Mouse (Mus musculus) midbrain, embryonic 12.5 days (tissue): Measurements from ENCODE around the gene Carm1. TPM values are rescaled to one million over a fixed set of nuclear protein-coding genes. Genes with fewer than 3 reads are reported as not detected.
"Not testable (repeated sequence)": the region's sequence is repeated elsewhere in the genome, so short reads cannot be mapped to it uniquely, and the experiment has no call there.

Experiments
- ATAC-seq: fragments of 200-750 bp; cut with Nextera tagmentation; 2 replicates; pipeline ENCODE4 v1.8.0; 2017; ENCODE audit warnings: low read depth, moderate TSS enrichment, moderate library complexity; ENCODE audit not compliant: low FRiP score
- H3K27ac ChIP-seq: fragments of 300-500 bp; sonication (generic); replicated peaks from 2 replicates; pipeline ENCODE4 v1.5.1; 2016; ENCODE audit warnings: mild to moderate bottlenecking
- H3K27me3 ChIP-seq: fragments of 300-500 bp; sonication (generic); 2 replicates; pipeline ENCODE4 v1.6.1; 2016; ENCODE audit warnings: mild to moderate bottlenecking
- H3K36me3 ChIP-seq: fragments of 300-500 bp; sonication (generic); 2 replicates; pipeline ENCODE4 v1.6.1; 2016
- H3K4me1 ChIP-seq: fragments of 300-500 bp; sonication (generic); 2 replicates; pipeline ENCODE4 v1.6.1; 2016
- H3K4me2 ChIP-seq: fragments of 300-500 bp; sonication (generic); replicated peaks from 2 replicates; pipeline ENCODE4 v1.6.1; 2016; ENCODE audit warnings: mild to moderate bottlenecking, moderate library complexity
- H3K4me3 ChIP-seq: fragments of 300-500 bp; sonication (generic); 2 replicates; pipeline ENCODE4 v1.5.1; 2016; ENCODE audit warnings: mild to moderate bottlenecking
- H3K9ac ChIP-seq: fragments of 300-500 bp; sonication (generic); replicated peaks from 2 replicates; pipeline ENCODE4 v1.6.1; 2016; ENCODE audit warnings: mild to moderate bottlenecking, moderate library complexity
- H3K9me3 ChIP-seq: fragments of 300-500 bp; sonication (generic); 2 replicates; pipeline ENCODE4 v1.6.1; 2016; ENCODE audit warnings: mild to moderate bottlenecking
- WGBS: fragments of 180-500 bp; shearing (Covaris S2); methylation state at CpG from one replicate; pipeline ENCODE4 v1.1.7; 2016; 5-methylcytosine and 5-hydroxymethylcytosine counted together
- polyA plus RNA-seq: library from polyadenylated mRNA; unstranded; fragments of >200 nt; fragmentation: Nextera tagmentation; extraction: Ambion mirVana; gene quantifications from 2 replicates; pipeline ENCODE4 v1.2.1, GENCODE M21; 2016

Gene Carm1
- polyA plus RNA-seq, 1 experiment from 2014 or later = 65.6 TPM

DNA sequence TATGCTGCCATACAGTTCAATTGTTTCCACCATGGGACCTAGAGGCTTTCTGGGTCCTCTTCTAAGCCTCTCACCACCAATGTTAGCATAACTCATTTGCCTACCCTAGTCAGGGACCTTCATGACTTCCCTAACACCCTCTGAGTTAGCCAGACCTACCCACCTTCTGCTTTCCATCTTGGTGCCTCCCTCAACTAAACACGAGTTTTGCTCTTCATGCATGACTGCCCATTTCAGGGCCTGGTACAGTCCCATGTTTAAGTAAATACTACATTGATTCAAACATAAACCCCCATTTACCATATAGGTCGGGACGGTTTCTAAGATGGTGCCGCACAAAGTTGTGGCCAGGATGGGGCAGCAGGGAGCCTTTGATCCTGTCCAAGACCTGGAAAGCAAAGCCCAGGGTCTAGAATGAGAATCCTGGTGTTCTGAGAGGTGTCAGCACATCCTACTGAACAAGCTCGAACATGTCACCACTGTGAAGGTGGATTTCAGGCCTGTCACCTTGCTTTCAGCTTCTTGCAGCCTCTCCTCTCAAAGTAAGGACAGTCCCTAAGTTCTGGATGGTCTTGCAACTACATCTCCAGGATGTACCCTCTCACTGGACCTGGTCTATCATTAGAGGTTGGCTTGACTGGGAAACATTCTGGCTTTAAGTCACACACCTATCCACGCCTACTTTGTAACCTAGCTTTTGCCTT, 44.6 kb downstream of the Carm1 start:
- Histone ChIP-seq H3K4me3 (no peak overlapping the region), H3K27ac (no peak overlapping the region), H3K36me3 (peaks cover 48% of the 10 kb centered on the region), H3K9me3 (no peaks in the 10 kb centered on the region), H3K4me2 (peak overlapping the region; percentile 98; the same call in 1 of the 2 replicates), H3K27me3 (no peaks in the 10 kb centered on the region), H3K4me1 (peaks cover 31% of the 10 kb centered on the region), H3K9ac (no peak overlapping the region)
- 85% methylated on average over 6 of the region's 6 CpGs for WGBS
- ATAC-seq = no peak

DNA sequence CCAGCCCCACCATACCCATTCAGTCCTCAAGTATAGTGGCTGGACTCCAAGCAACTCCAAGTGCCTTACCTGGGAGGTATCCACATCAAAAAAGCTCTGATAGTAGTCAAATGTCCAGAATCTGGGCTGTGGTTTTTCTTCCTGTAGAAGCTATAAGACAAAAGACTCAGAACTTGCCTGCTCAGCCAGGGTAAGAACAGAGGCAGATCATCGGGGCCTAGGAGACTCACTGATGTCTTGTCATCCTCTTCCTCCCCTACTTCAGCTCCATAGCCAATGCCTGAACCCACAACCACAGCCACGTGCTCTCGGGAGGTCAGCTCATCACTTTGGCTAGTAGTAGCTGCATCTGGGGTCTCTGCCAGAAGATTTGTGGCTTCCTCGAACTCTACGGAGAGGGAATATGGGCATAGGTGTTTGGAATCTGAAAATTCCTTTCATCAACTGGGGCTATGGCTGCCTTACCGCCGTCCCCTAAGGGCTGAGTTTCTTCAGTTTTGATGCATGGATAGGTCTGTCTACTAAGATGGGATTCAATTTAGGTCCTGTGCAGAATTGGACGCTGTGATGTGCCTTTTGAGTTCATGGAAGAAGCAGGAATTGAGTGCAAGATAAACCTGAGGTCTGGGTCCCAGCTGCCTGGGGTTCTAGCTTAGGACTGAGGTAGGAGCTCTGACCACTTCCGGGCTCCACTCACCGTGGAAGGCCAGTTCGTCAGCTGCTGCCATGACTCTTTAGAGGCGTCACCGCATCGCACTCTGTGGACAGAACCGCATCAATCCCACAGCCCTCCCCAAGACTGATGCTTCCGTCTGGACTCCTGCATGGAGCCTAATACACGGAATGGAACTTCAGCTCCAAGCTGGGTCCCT, 45.4 kb downstream of the Carm1 start:
- Histone ChIP-seq H3K4me1 (peaks cover 31% of the 10 kb centered on the region), H3K27me3 (no peaks in the 10 kb centered on the region), H3K9me3 (no peaks in the 10 kb centered on the region), H3K27ac (peak overlapping the region; percentile 83), H3K4me3 (peak overlapping the region; percentile 99), H3K36me3 (peaks cover 42% of the 10 kb centered on the region), H3K4me2 (peak overlapping the region; percentile 98), H3K9ac (peak overlapping the region; percentile 92; the same call in 1 of the 2 replicates)
- ATAC-seq = peak; percentile 74; the same call in 1 of the 2 replicates
- 25% methylated on average over 17 of the region's 17 CpGs for WGBS

DNA sequence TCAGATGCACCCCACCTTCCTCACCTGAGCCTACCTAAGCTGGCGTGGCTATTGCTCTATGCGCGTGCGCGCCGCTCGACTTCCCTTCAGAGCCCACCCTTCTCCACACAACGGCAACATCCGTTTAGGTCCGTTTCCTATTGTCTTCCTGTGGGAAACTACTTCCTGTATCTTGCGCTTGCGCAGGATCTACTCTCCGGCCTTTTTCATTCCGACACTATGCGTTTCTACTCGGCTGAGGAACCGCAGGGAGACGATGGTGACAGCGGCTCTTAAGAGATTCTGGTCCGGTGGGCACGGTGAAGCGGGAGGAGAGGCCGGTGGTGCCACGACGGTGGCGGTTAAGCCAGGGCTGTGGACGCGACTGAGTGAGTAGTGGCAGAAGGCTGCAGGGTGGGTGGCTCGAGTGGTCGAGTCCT, 46.0 kb downstream of the Carm1 start, which contains the start of the genes Timm29 and Yipf2:
Gene Timm29 (plus strand): TSS at position 20 of the 419 bp plus-strand sequence.
Gene Yipf2 (minus strand): TSS at position 126 of the 419 bp plus-strand sequence.
- H3K4me1 ChIP-seq = peaks cover 31% of the 10 kb centered on the region
- H3K4me3 ChIP-seq = peak within 1 kb of the TSS; percentile 99
- peak within 1 kb of the TSS; percentile 98 for H3K4me2 ChIP-seq
- peak within 1 kb of the TSS; percentile 92 for H3K9ac ChIP-seq
- peak; percentile 90 for ATAC-seq
- peaks cover 36% of the 10 kb centered on the region for H3K36me3 ChIP-seq
- H3K9me3 ChIP-seq = no peaks in the 10 kb centered on the region
- WGBS = under 1% methylated on average over 30 of the region's 30 CpGs
- H3K27ac ChIP-seq = peak within 1 kb of the TSS; percentile 83
- no peaks in the 10 kb centered on the region for H3K27me3 ChIP-seq

DNA sequence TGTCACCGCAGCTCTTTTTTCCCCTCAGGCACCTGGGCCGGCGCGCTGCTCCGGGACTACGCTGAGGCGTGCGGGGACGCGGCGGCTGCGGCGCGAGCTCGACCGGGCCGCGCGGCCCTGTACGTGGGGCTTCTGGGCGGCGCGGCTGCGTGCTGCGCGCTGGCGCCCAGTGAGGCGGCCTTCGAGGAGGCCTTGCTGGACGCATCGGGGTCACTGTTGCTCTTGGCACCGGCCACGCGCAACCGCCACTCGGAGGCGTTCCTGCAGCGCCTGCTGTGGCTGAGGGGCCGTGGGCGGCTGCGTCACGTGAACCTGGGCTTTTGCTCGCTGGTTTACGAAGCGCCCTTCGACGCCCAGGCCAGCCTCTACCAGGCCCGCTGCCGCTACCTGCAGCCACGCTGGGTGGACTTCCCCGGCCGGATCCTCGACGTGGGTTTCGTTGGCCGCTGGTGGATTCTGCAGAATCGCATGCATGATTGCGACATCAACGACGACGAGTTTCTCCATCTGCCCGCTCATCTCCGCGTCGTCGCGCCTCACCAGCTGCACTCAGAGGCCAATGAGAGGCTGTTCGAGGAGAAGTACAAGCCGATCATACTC, 46.5 kb downstream of the Carm1 start:
- Histone ChIP-seq H3K4me2 (peak overlapping the region; percentile 98), H3K4me1 (peaks cover 31% of the 10 kb centered on the region), H3K9ac (peak overlapping the region; percentile 92), H3K4me3 (peak overlapping the region; percentile 99), H3K9me3 (no peaks in the 10 kb centered on the region), H3K36me3 (peaks cover 31% of the 10 kb centered on the region), H3K27ac (peak overlapping the region; percentile 83), H3K27me3 (no peaks in the 10 kb centered on the region)
- no peak for ATAC-seq
- WGBS = 3% methylated on average over 54 of the region's 69 CpGs

DNA sequence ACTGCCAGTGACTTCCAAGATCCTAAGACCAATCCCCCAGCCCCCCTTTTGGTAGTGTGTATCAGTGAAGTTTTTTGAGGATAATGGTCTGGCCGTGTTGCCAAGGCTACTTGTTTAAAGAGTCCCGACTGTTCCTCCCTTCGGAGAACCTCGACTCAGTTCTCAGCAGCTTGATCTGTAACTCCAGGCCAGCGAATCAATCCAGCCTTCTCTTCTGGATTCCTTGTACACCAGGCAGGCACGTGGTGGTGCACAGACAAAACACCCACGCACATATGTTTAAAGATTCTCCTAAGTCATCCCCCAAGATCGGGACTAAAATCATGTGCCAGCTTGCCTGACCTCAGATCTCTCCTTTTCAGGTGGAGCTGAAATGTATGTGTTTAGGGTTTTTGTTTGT, 47.7 kb downstream of the Carm1 start:
- Histone ChIP-seq H3K4me1 (peaks cover 31% of the 10 kb centered on the region), H3K4me3 (peak overlapping the region; percentile 99), H3K4me2 (peak overlapping the region; percentile 98), H3K36me3 (peaks cover 20% of the 10 kb centered on the region)
- H3K9me3 ChIP-seq, H3K27ac ChIP-seq, H3K9ac ChIP-seq, H3K27me3 ChIP-seq, ATAC-seq: not testable (repeated sequence)
- 91% methylated on average over 8 of the region's 8 CpGs for WGBS

DNA sequence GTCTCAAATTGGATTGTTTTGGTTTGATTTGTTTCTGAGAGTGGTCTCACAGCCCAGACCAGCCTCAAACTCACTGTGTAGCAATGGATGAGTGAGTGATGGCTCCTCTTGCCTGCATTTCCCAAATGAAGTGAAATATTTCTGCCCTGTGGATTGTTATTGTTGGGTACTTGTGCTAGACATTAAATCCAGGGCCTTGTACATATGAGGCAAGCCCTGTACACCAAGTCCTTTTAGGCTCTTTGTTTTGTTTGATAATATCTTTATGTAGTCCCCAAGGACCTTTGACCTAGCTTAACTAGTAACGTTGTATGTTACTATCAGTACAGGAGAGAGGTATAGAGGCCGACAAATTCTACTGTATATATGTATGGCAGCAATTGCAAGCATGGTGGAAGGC, 48.1 kb downstream of the Carm1 start:
- Histone ChIP-seq H3K4me1 (peaks cover 31% of the 10 kb centered on the region), H3K4me2 (no peak overlapping the region), H3K9me3 (no peaks in the 10 kb centered on the region), H3K27ac (no peak overlapping the region), H3K9ac (no peak overlapping the region), H3K36me3 (peaks cover 16% of the 10 kb centered on the region), H3K27me3 (no peaks in the 10 kb centered on the region), H3K4me3 (no peak overlapping the region)
- WGBS = 92% methylated on average over 2 of the region's 2 CpGs
- ATAC-seq = no peak

DNA sequence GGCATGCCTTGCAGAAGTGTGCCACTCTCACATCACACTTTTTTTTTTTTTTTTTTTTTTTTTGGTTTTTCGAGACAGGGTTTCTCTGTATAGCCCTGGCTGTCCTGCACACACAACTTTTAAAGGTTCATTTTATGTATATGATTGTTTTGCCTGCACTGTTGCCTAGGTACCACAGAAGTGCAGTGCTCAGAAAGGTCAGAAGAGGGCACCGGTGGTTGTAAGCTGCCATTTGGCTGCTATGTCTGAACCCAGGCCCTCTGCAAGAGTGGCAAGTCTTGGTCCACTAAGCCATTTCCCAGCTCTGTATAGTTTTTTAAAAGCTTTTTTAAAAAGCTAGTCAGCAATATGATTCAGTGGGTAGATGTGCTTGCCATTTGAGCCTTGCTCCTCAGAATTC, 51.5 kb downstream of the Carm1 start:
- Histone ChIP-seq H3K4me2 (no peak overlapping the region), H3K9me3 (no peaks in the 10 kb centered on the region), H3K27me3 (no peaks in the 10 kb centered on the region), H3K4me3 (no peak overlapping the region), H3K4me1 (peaks cover 23% of the 10 kb centered on the region), H3K27ac (no peak overlapping the region), H3K9ac (no peak overlapping the region), H3K36me3 (peaks cover 13% of the 10 kb centered on the region; the same call in 1 of the 2 replicates)
- WGBS = 35% methylated on average over 2 of the region's 2 CpGs
- no peak for ATAC-seq

DNA sequence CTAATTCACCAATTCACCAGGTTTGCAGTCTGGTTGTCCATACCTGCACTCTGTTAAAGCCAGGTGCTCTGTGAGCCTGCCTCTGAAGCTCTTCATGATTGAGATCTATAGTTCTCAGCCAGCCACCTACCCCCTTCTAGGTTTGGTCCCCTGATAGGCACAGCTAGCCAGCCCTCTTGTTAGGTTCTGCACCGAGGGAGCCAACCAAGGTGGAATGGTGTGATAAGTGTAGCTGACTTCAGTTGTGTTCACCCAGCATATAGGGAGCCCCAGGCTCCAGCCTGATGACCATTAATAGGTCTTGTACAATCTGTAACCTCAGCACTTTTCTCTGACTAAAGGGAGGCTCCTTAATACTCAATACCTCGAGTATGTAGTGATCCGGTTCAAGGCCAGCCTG, 53.5 kb downstream of the Carm1 start:
- Histone ChIP-seq H3K27me3 (no peaks in the 10 kb centered on the region), H3K36me3 (peaks cover 8% of the 10 kb centered on the region; the same call in 1 of the 2 replicates), H3K9ac (no peak overlapping the region), H3K9me3 (no peaks in the 10 kb centered on the region), H3K4me1 (peaks cover 3% of the 10 kb centered on the region; the same call in 1 of the 2 replicates), H3K4me3 (no peak overlapping the region), H3K27ac (no peak overlapping the region), H3K4me2 (no peak overlapping the region)
- ATAC-seq = no peak
- WGBS = 81% methylated on average over 3 of the region's 3 CpGs

DNA sequence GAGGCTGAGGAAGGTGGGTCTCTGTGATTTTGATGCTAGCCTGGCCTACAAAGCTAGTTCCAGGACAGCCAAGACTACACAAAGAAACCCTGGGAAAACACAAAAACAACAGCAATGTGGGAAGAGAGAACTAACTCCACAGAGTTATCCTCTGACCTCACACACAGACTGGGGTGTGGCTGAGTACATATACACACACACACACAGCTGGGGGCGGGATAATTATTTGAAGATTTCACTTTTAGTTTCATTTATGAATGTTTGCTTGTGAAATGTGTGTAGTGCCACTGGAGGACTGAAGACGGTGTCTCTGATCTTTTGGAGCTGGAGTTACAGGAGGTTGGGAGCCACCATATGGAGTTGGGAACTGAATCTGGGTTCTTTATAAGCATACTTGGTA, 54.4 kb downstream of the Carm1 start:
- H3K9ac ChIP-seq = no peak overlapping the region
- no peak overlapping the region for H3K4me2 ChIP-seq
- H3K4me3 ChIP-seq = no peak overlapping the region
- H3K27ac ChIP-seq = no peak overlapping the region
- no peaks in the 10 kb centered on the region for H3K9me3 ChIP-seq
- no peak for ATAC-seq
- WGBS = 89% methylated on average over 2 of the region's 2 CpGs
- no peaks in the 10 kb centered on the region for H3K27me3 ChIP-seq
- H3K36me3 ChIP-seq = peaks cover 4% of the 10 kb centered on the region; the same call in 1 of the 2 replicates
- H3K4me1 ChIP-seq = no peaks in the 10 kb centered on the region

DNA sequence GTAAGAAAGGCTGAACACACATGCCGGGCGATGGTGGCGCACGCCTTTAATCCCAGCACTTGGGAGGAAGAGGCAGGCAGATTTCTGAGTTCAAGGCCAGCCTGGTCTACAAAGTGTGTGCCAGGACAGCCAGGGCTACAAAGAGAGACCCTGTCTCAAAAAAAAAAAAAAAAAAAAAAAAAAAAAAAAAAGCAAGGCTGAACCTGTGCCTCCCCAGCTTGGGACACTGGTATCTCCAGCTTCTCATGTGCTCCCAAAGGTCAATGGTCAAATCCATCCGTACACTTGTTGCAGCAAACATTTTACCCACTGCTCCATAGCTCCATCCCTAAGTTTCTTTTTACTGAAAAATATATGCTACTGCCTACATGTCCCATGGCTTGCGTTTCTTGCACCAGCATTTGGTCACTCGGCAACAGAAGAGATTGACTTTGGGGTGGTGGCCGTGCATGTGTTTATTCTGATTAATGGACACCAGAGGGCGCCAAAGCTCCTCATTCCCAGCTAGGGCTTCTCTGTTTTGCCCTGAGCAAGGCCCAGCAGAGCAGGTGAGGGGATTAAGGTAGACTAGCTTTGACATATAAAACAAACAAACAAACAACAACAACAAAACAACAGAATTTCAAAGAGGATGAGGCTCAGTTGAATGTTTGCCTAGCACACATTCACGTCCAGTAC, 55.2 kb downstream of the Carm1 start:
- H3K9ac ChIP-seq = no peak overlapping the region
- H3K27me3 ChIP-seq = no peaks in the 10 kb centered on the region
- 47% methylated on average over 10 of the region's 10 CpGs for WGBS
- H3K4me1 ChIP-seq = no peaks in the 10 kb centered on the region
- no peaks in the 10 kb centered on the region for H3K9me3 ChIP-seq
- H3K4me2 ChIP-seq = no peak overlapping the region
- no peaks in the 10 kb centered on the region for H3K36me3 ChIP-seq
- H3K4me3 ChIP-seq = no peak overlapping the region
- no peak overlapping the region for H3K27ac ChIP-seq
- ATAC-seq = peak; percentile 71; the same call in 1 of the 2 replicates

DNA sequence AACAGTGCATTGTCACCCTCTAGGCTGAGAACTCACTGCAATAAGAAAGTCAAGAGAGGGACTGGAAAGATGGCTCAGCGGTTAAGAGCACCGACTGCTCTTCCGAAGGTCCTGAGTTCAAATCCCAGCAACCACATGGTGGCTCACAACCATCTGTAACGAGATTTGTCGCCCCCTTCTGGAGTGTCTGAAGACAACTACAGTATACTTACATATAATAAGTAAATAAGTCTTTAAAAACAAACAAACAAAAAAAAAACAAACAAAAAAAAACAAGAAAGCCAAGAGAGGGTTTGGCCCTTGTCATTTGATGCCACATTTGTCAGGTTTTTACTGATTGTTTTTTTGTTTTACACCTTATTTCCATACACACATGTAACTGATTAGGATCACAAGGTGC, 57.4 kb downstream of the Carm1 start:
- ATAC-seq = no peak
- Histone ChIP-seq H3K4me2 (no peak overlapping the region), H3K9ac (no peak overlapping the region), H3K9me3 (no peaks in the 10 kb centered on the region), H3K36me3 (no peaks in the 10 kb centered on the region), H3K27ac (no peak overlapping the region), H3K27me3 (no peaks in the 10 kb centered on the region), H3K4me1 (no peaks in the 10 kb centered on the region), H3K4me3 (no peak overlapping the region)
- 74% methylated on average over 5 of the region's 5 CpGs for WGBS
